Mouse (Mus musculus): ENCODE results near the gene 4930432K21Rik. TPM values are rescaled to one million over a fixed set of nuclear protein-coding genes. Genes with fewer than 3 reads are reported as not detected.

4930432K21Rik gene
- polyA plus RNA-seq, 1 experiment: 0.24 TPM

- Histone ChIP-seq H3K79me2 (ENCODE audit: control insufficient read depth, insufficient read depth) (no peaks in the 10 kb centered on the region), H3K4me3 (peak overlapping the region; percentile 15), H3K4me2 (ENCODE audit: low read depth) (peak overlapping the region; percentile 19), H3K27me3 (ENCODE audit: control insufficient read depth, insufficient read depth, insufficient read length) (no peaks in the 10 kb centered on the region), H3K36me3 (ENCODE audit: control insufficient read depth, insufficient read depth) (no peaks in the 10 kb centered on the region), H3ac (ENCODE audit: control insufficient read depth, insufficient read length) (no peak overlapping the region)
- TF ChIP-seq MAX (IDR thresholded peaks at IDR 0.05; ENCODE audit: low read depth): no peak
- TF ChIP-seq TCF12 (IDR thresholded peaks at IDR 0.05; ENCODE audit: insufficient read depth, poor library complexity, severe bottlenecking): no peak
Observed at GRCm38 (mm10) chr8:84193161-84193560, 45.3 kb downstream of the 4930432K21Rik start.

- TF ChIP-seq POLR2A (IDR thresholded peaks at IDR 0.05; ENCODE audit: insufficient read length, low read depth): no peak
- no peak for TF ChIP-seq MYOG (IDR thresholded peaks at IDR 0.05; ENCODE audit: control insufficient read depth in 1 of 3, insufficient read depth in 1 of 3, insufficient read length in 2 of 3, low read depth in 2 of 3)
- no peak for TF ChIP-seq MAX (IDR thresholded peaks at IDR 0.05; ENCODE audit: low read depth)
- TF ChIP-seq POLR2AphosphoS2 (IDR thresholded peaks at IDR 0.05; ENCODE audit: insufficient read length, low read depth): no peak
- no peak for TF ChIP-seq CEBPB (IDR thresholded peaks at IDR 0.05; ENCODE audit: insufficient read depth, poor library complexity, severe bottlenecking)
- TF ChIP-seq TCF3 (IDR thresholded peaks at IDR 0.05; ENCODE audit: insufficient read length, low read depth): no peak
- no peak for TF ChIP-seq SRF (IDR thresholded peaks at IDR 0.05; ENCODE audit: control insufficient read depth, insufficient read length, low read depth)
- no peak for TF ChIP-seq MYOD1 (IDR thresholded peaks at IDR 0.05; ENCODE audit: control insufficient read depth in 1 of 3, insufficient read length in 2 of 3, low read depth in 2 of 3)
- no peak for TF ChIP-seq E2F4 (IDR thresholded peaks at IDR 0.05; ENCODE audit: insufficient read depth)
- no peak for TF ChIP-seq USF1 (IDR thresholded peaks at IDR 0.05; ENCODE audit: low read depth)
- TF ChIP-seq REST (IDR thresholded peaks at IDR 0.05; ENCODE audit: insufficient read depth, insufficient read length): no peak
- Histone ChIP-seq H3K4me2 (ENCODE audit: low read depth) (no peak overlapping the region), H3K27me3 (ENCODE audit: control insufficient read depth, insufficient read depth, insufficient read length) (no peaks in the 10 kb centered on the region), H3ac (ENCODE audit: control insufficient read depth, insufficient read length) (no peak overlapping the region), H3K4me3 (no peak overlapping the region), H3K36me3 (ENCODE audit: control insufficient read depth, insufficient read depth) (no peaks in the 10 kb centered on the region), H3K79me2 (ENCODE audit: control insufficient read depth, insufficient read depth) (no peaks in the 10 kb centered on the region)
Observed at GRCm38 (mm10) chr8:84193566-84193965, 45.7 kb downstream of the 4930432K21Rik start.

GRCm38 (mm10) chr8:84194224-84194743 lies 46.5 kb downstream of the 4930432K21Rik start:
- Histone ChIP-seq H3K4me3 (no peak overlapping the region), H3K36me3 (ENCODE audit: control insufficient read depth, insufficient read depth) (no peaks in the 10 kb centered on the region), H3ac (ENCODE audit: control insufficient read depth, insufficient read length) (no peak overlapping the region), H3K27me3 (ENCODE audit: control insufficient read depth, insufficient read depth, insufficient read length) (no peaks in the 10 kb centered on the region), H3K79me2 (ENCODE audit: control insufficient read depth, insufficient read depth) (no peaks in the 10 kb centered on the region), H3K4me2 (ENCODE audit: low read depth) (no peak overlapping the region)
- TF ChIP-seq POLR2AphosphoS2 (IDR thresholded peaks at IDR 0.05; ENCODE audit: insufficient read length, low read depth) (no peak), MYOD1 (IDR thresholded peaks at IDR 0.05; ENCODE audit: control insufficient read depth in 1 of 3, insufficient read length in 2 of 3, low read depth in 2 of 3) (peak in 1 of 3 experiments; percentile 22)

GRCm38 (mm10) chr8:84197141-84197921 lies 49.5 kb downstream of the 4930432K21Rik start:
- TF ChIP-seq E2F4 (IDR thresholded peaks at IDR 0.05; ENCODE audit: insufficient read depth): no peak
- peak; percentile 61 for TF ChIP-seq POLR2A (IDR thresholded peaks at IDR 0.05; ENCODE audit: insufficient read length, low read depth)
- TF ChIP-seq POLR2AphosphoS2 (IDR thresholded peaks at IDR 0.05; ENCODE audit: insufficient read length, low read depth): peak; percentile 60
- Histone ChIP-seq H3K27me3 (ENCODE audit: control insufficient read depth, insufficient read depth, insufficient read length) (no peaks in the 10 kb centered on the region), H3K4me2 (ENCODE audit: low read depth) (peak overlapping the region; percentile 89), H3ac (ENCODE audit: control insufficient read depth, insufficient read length) (peak overlapping the region; percentile 9), H3K4me3 (peak overlapping the region; percentile 72), H3K79me2 (ENCODE audit: control insufficient read depth, insufficient read depth) (peaks cover 16% of the 10 kb centered on the region), H3K36me3 (ENCODE audit: control insufficient read depth, insufficient read depth) (no peaks in the 10 kb centered on the region)

- Histone ChIP-seq H3K27me3 (ENCODE audit: control insufficient read depth, insufficient read depth, insufficient read length) (no peaks in the 10 kb centered on the region), H3K36me3 (ENCODE audit: control insufficient read depth, insufficient read depth) (no peaks in the 10 kb centered on the region), H3K4me2 (ENCODE audit: low read depth) (peak overlapping the region; percentile 89), H3ac (ENCODE audit: control insufficient read depth, insufficient read length) (peak overlapping the region; percentile 9), H3K4me3 (peak overlapping the region; percentile 72), H3K79me2 (ENCODE audit: control insufficient read depth, insufficient read depth) (peaks cover 22% of the 10 kb centered on the region)
- peak in 2 of 3 experiments; percentile 23 to 49 for TF ChIP-seq MYOD1 (IDR thresholded peaks at IDR 0.05; ENCODE audit: control insufficient read depth in 1 of 3, insufficient read length in 2 of 3, low read depth in 2 of 3)
- no peak for TF ChIP-seq POLR2AphosphoS2 (IDR thresholded peaks at IDR 0.05; ENCODE audit: insufficient read length, low read depth)
- no peak for TF ChIP-seq E2F4 (IDR thresholded peaks at IDR 0.05; ENCODE audit: insufficient read depth)
- TF ChIP-seq POLR2A (IDR thresholded peaks at IDR 0.05; ENCODE audit: insufficient read length, low read depth): peak; percentile 42
- peak in 1 of 3 experiments; percentile 46 for TF ChIP-seq MYOG (IDR thresholded peaks at IDR 0.05; ENCODE audit: control insufficient read depth in 1 of 3, insufficient read depth in 1 of 3, insufficient read length in 2 of 3, low read depth in 2 of 3)
Observed at GRCm38 (mm10) chr8:84197922-84198774, 50.3 kb downstream of the 4930432K21Rik start.
